Mouse (Mus musculus) cerebellum, adult 2 months (tissue): ENCODE measurements around the gene Pbx3. TPM values are rescaled to one million over a fixed set of nuclear protein-coding genes. Genes with fewer than 3 reads are reported as not detected.

ENCODE experiments used
- DNase-seq, 2 experiments: peaks; one replicate each; pipeline ENCODE4 v3.0.0; 2021
- H3K27ac ChIP-seq: fragments of 200-500 bp; 2 replicates; pipeline ENCODE4 v1.5.1; 2012; ENCODE audit warnings: low read length, control low read depth, inconsistent platforms; ENCODE audit not compliant: insufficient read depth
- H3K27me3 ChIP-seq: fragments of 200-500 bp; 2 replicates; pipeline ENCODE4 v1.6.1; 2012; ENCODE audit warnings: inconsistent platforms, mild to moderate bottlenecking, low read length, moderate library complexity; ENCODE audit not compliant: control insufficient read depth, insufficient read depth
- H3K4me1 ChIP-seq: fragments of 200-500 bp; 2 replicates; pipeline ENCODE4 v1.6.1; 2011; ENCODE audit warnings: low read length; ENCODE audit not compliant: control insufficient read depth, insufficient read depth
- H3K4me3 ChIP-seq: fragments of 200-500 bp; replicated peaks from 2 replicates; pipeline ENCODE3; 2011; ENCODE audit warnings: mild to moderate bottlenecking, low read depth, low read length, control low read depth; ENCODE audit not compliant: insufficient read depth
- CTCF ChIP-seq: fragments of 200-500 bp; IDR thresholded peaks from 2 replicates; pipeline ENCODE4 v1.5.1; 2011; ENCODE audit warnings: low read depth, mild to moderate bottlenecking, control low read depth, low read length, moderate library complexity, borderline replicate concordance; ENCODE audit not compliant: insufficient read depth
- POLR2A ChIP-seq: fragments of 200-500 bp; IDR thresholded peaks from 2 replicates; pipeline ENCODE4 v1.6.1; 2011; ENCODE audit warnings: low read length, control low read depth, borderline replicate concordance; ENCODE audit not compliant: insufficient read depth
- WGBS: fragments of 180-500 bp; shearing (Covaris S2); methylation state at CpG from one replicate; pipeline ENCODE4 v1.1.7; 2018; 5-methylcytosine and 5-hydroxymethylcytosine counted together
- polyA plus RNA-seq: library from polyadenylated mRNA; depleted of rRNA; stranded (reverse); fragments of >200 nt; gene quantifications from 2 replicates; pipeline ENCODE4 v1.2.3, GENCODE M21; 2012

Gene Pbx3
- polyA plus RNA-seq, 1 experiment: 32.0 TPM

DNA sequence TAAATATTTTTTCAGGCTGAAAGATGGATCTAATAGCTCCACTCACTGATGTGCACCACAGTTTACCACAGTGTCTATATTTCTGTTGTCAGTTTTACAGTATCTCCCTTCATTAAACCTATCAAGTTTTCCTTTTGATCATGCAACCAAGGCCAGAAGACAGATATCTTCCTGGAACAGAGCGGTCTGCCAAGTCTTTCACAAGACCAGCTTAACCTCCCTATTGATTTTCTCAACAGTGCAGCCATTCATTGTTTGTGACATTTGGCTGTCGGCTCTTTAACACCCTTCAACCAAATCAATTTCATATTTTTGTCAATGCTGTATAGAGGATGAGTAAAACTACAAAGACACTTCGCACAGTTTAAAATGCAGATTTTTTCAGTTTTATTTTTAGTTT lies 91.9 kb downstream of the Pbx3 start:
- WGBS: 81% methylated on average over 3 of the region's 3 CpGs
- H3K27ac ChIP-seq: no peak overlapping the region
- H3K4me3 ChIP-seq: no peak overlapping the region
- TF ChIP-seq CTCF: no peak
- no peak for TF ChIP-seq POLR2A
- peaks cover 4% of the 10 kb centered on the region; the same call in 1 of the 2 replicates for H3K4me1 ChIP-seq
- no peak for DNase-seq
- no peaks in the 10 kb centered on the region for H3K27me3 ChIP-seq

DNA sequence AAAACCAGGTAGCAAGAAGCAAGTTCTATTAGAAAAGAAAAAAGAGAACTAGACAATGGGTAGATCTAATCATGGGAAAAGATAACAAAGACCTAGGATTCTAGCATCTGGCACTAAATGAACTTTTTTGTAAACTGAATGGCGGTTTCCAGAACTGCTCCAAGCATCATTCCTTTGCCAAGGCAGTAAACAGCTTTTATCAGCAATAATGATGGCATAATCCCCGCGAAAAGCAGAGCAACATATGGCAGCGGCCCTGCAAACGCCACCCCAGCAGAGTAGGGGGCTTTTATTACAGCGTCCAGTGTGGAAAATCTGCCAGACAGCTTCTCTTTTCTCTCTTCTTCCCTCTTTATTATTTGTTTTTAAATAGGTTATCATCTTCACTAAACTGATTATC lies 93.2 kb downstream of the Pbx3 start:
- 22% methylated on average over 6 of the region's 6 CpGs for WGBS

DNA sequence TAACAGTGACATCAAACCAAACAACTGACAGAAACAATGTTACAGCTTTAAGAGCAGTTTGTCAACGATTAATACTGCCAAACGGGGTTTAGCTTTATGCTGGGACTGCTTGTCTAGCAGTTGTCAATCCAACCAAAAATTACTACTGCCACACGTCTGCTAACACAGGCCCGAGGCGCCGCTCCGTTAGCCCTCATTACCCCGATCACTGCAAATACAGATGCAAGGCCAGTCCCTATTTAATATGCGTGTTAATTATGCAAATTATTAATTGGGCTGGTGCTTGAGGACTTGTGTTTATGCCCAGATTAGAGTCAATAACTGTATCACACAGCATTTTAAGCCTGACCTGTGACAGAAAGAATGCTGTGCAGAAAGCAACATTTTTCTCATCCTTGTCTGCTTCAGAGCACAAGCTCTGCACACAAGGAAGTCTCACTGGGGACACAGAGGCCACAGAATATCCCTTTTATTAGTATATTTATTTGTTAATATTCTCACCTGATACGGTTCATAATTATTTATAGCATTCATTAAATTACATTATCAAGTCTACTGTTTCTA lies 97.2 kb downstream of the Pbx3 start:
- Histone ChIP-seq H3K27me3 (no peaks in the 10 kb centered on the region), H3K4me3 (no peak overlapping the region), H3K27ac (no peak overlapping the region), H3K4me1 (peaks cover 4% of the 10 kb centered on the region; the same call in 1 of the 2 replicates)
- TF ChIP-seq CTCF (no peak), POLR2A (no peak)
- DNase-seq: no peak
- WGBS: 68% methylated on average over 10 of the region's 10 CpGs

More for the DNA sequence above, 93.2 kb downstream of the Pbx3 start:
- no peak for TF ChIP-seq POLR2A
- no peak for TF ChIP-seq CTCF
- peaks cover 4% of the 10 kb centered on the region; the same call in 1 of the 2 replicates for H3K4me1 ChIP-seq
- no peak for DNase-seq
- no peak overlapping the region for H3K4me3 ChIP-seq
- H3K27me3 ChIP-seq: no peaks in the 10 kb centered on the region
- no peak overlapping the region for H3K27ac ChIP-seq

DNA sequence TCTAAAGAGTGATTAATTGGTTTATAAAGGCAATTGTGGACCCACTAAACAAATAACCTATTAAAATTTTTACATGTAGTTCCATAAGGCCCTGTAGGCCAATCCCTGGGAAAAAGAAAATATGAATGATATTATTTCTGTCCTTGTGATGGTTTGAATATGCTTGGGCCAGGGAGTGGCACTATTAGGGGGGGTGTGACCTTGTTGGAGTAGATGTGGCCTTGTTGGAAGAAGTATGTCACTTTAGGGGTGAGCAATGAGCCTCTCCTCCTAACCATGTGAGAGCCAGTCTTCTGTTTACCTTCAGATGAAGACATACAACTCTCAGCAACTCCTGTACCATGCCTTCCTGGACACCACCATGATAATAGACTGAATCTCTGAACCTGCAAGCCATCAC lies 110.9 kb downstream of the Pbx3 start:
- no peak for DNase-seq
- H3K4me3 ChIP-seq: no peak overlapping the region
- H3K4me1 ChIP-seq: no peaks in the 10 kb centered on the region
- H3K27ac ChIP-seq: no peak overlapping the region
- TF ChIP-seq POLR2A (no peak), CTCF (no peak)
- H3K27me3 ChIP-seq: no peaks in the 10 kb centered on the region

DNA sequence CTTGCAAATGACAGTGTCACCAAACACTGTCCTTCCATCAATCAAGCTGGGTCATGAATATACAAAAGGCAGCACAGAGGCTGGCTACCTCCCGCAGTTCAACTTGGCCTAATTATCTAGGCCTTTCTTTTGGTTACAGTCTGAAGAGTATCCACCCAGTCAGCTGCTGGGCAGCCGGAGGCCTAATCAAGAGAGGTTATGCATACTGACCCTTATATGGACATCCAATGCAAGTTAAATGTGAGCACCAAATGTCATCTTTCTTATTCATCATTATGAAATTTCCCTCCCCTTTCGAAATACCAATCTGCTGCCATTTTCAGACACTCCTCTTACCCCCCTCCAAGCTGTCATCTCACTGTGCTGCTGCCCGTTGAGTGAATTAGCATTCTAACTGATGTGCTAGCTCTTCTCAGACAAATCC lies 112.3 kb downstream of the Pbx3 start:
- TF ChIP-seq POLR2A: no peak
- no peak for TF ChIP-seq CTCF
- Histone ChIP-seq H3K27me3 (no peaks in the 10 kb centered on the region), H3K4me3 (no peak overlapping the region), H3K27ac (no peak overlapping the region), H3K4me1 (no peaks in the 10 kb centered on the region)
- 39% methylated on average over 4 of the region's 4 CpGs for WGBS
- no peak for DNase-seq

DNA sequence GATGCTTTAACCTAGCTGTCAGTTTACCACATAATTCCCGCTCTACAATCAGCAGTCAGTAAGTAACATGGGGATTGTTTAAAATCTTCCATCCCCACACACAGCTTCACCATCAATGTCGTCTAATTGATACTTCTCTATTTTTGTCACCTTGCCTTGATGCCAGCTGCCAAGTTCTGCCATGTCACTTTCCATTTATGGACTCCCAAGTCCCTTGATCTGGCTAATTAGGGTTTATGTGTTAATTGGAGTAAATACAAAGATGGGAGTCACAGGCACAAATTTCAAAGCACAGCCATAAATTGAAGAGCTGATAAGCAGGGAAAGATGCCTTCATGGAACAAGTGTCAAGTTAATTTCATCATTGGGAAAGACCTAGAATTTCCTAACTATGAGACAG lies 114.7 kb downstream of the Pbx3 start:
- Histone ChIP-seq H3K27ac (no peak overlapping the region), H3K4me1 (no peaks in the 10 kb centered on the region), H3K4me3 (no peak overlapping the region), H3K27me3 (no peaks in the 10 kb centered on the region)
- TF ChIP-seq CTCF (no peak), POLR2A (no peak)
- no peak for DNase-seq
- WGBS: 67% methylated on average over 2 of the region's 2 CpGs

DNA sequence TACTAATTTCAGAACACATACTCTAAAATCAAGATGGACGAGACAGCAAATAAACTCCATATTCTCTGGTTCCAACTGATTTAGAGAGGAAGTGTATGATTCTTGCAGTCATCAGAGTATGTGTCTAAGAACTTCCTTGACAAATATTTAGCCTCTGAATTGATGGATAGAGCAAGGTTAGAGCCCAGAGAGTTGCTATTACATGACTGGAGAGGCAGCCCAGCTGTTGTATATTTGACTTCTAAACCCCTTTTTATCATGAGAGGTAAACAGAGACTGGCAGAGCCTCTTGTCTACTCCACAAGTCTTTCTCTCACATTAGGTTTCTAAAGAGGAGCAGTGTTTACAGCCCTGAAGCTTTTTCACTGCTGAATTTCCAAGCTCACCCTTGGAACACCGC lies 115.3 kb downstream of the Pbx3 start:
- no peak overlapping the region for H3K4me3 ChIP-seq
- 100% methylated on average over 2 of the region's 2 CpGs for WGBS
- TF ChIP-seq POLR2A (no peak), CTCF (no peak)
- no peaks in the 10 kb centered on the region for H3K4me1 ChIP-seq
- no peaks in the 10 kb centered on the region for H3K27me3 ChIP-seq
- no peak overlapping the region for H3K27ac ChIP-seq
- DNase-seq: no peak

DNA sequence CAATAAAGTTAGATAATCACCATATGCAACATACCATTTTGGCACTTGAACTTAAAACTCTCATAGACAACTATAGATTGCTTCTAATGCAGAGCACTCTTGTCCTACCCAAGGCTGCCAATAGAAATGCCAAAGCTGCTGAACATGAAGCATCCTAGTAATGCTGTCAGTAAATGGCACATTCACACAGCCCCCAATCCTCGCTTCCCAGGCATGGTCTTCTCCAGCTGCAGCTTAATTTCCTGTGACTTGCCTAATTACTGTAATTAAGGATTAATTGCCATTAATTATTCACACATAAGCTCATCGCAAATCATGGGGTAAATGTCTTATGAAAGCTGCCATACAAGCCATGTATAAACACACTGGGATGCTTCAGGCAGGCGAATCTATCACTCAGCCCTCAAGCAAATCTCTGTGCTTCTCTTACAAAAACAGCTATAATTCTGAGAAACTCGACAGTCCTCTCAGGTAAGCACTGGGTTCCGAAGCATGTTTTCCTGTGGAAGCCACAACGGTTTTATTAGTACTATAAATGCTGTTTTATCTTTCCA lies 116.9 kb downstream of the Pbx3 start:
- TF ChIP-seq CTCF (no peak), POLR2A (no peak)
- DNase-seq: no peak
- Histone ChIP-seq H3K27me3 (no peaks in the 10 kb centered on the region), H3K27ac (no peak overlapping the region), H3K4me3 (no peak overlapping the region), H3K4me1 (no peaks in the 10 kb centered on the region)
- WGBS: 68% methylated on average over 6 of the region's 6 CpGs
